Mouse (Mus musculus) midbrain, embryonic 16.5 days (tissue): Measurements from ENCODE around the gene Ccdc13. TPM values are rescaled to one million over a fixed set of nuclear protein-coding genes. Genes with fewer than 3 reads are reported as not detected.

Experiments
- ATAC-seq: fragments of 200-750 bp; cut with Nextera tagmentation; 2 replicates; pipeline ENCODE4 v1.8.0; 2017; ENCODE audit warnings: moderate TSS enrichment
- H3K27ac ChIP-seq: fragments of 300-500 bp; sonication (generic); 2 replicates; pipeline ENCODE4 v1.5.1; 2014; ENCODE audit warnings: mild to moderate bottlenecking, low read length, mixed read lengths
- H3K27me3 ChIP-seq: fragments of 300-500 bp; sonication (generic); 2 replicates; pipeline ENCODE4 v1.6.1; 2014; ENCODE audit warnings: low read depth, low read length, mixed read lengths; ENCODE audit not compliant: control insufficient read depth, insufficient read depth
- H3K36me3 ChIP-seq: fragments of 300-500 bp; sonication (generic); 2 replicates; pipeline ENCODE4 v1.6.1; 2014; ENCODE audit warnings: mild to moderate bottlenecking, low read length, moderate library complexity, mixed read lengths; ENCODE audit not compliant: control insufficient read depth, insufficient read depth
- H3K4me1 ChIP-seq: fragments of 300-500 bp; sonication (generic); 2 replicates; pipeline ENCODE4 v1.6.1; 2014; ENCODE audit warnings: mild to moderate bottlenecking, low read length, mixed read lengths; ENCODE audit not compliant: control insufficient read depth, insufficient read depth
- H3K4me2 ChIP-seq: fragments of 300-500 bp; sonication (generic); 2 replicates; pipeline ENCODE4 v1.6.1; 2014; ENCODE audit warnings: mild to moderate bottlenecking, low read length, mixed read lengths
- H3K4me3 ChIP-seq: fragments of 300-500 bp; sonication (generic); 2 replicates; pipeline ENCODE4 v1.5.1; 2014; ENCODE audit warnings: low read depth, mild to moderate bottlenecking, low read length, moderate library complexity, mixed read lengths
- H3K9ac ChIP-seq: fragments of 300-500 bp; sonication (generic); 2 replicates; pipeline ENCODE4 v1.6.1; 2014; ENCODE audit warnings: low read depth, low read length, mixed read lengths
- H3K9me3 ChIP-seq: fragments of 300-500 bp; sonication (generic); replicated peaks from 2 replicates; pipeline ENCODE4 v1.6.1; 2014; ENCODE audit warnings: mild to moderate bottlenecking, low read length, mixed read lengths; ENCODE audit not compliant: control insufficient read depth, poor library complexity, severe bottlenecking
- WGBS: fragments of 180-500 bp; shearing (Covaris S2); extraction: QIAGEN DNeasy Blood & Tissue Kit; methylation state at CpG from one replicate; pipeline ENCODE4 v1.1.7; 2014; 5-methylcytosine and 5-hydroxymethylcytosine counted together
- polyA plus RNA-seq: library from polyadenylated mRNA; unstranded; fragments of >200 nt; fragmentation: Nextera tagmentation; extraction: Ambion mirVana; gene quantifications from 2 replicates; pipeline ENCODE4 v1.2.1, GENCODE M21; 2015

The Ccdc13 gene
- polyA plus RNA-seq: 5.1 and 6.8 TPM in 2 replicates

DNA sequence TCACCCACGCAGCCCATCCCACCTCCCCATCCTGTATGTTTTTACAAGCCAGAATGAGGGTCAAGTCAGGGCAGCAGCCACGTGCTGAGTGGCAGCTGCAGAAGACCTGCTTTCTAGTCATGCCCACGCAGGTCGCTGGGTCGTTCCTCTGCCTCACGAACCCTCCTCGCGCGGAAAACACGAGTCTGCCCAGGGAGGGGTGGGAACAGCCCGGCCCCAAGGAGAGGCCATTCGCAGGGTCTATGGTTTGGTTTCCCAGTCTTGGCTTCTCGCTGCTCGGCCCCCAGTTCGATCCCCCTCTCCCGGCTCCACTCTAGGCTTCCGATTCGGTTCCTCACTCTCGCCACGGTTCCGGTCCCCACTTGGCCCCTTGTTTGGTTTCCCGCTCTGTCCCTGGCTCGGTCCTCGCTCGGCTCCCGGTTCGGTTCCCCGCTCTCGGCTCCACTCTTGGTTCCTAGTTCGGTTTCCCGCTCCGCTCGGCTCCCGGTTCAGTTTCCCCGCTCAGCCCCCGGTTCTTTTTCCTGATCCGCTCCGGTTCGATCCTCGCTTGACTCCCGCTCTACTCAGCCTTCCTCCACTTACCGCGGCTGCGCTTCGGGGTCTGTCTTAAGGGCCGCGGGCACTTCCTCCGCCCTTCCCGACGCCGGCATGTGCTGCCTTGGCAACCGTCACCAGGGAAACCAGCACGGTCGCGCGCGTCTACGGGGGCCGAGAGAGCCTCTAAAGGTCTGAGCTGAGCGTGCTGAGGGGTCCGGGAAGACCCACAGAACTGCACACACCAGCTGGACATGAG, at the start of gene Ccdc13:
TSS of gene Ccdc13 (minus strand) at position 633 of the 793 bp plus-strand sequence.
- ATAC-seq: peak; percentile 96
- peak within 1 kb of the TSS; percentile 48 for H3K4me3 ChIP-seq
- H3K4me2 ChIP-seq: peak within 1 kb of the TSS; percentile 54
- no peaks in the 10 kb centered on the region for H3K9me3 ChIP-seq
- WGBS: 3% methylated on average over 57 of the region's 61 CpGs
- H3K36me3 ChIP-seq: no peaks in the 10 kb centered on the region
- peaks cover 3% of the 10 kb centered on the region; the same call in 1 of the 2 replicates for H3K4me1 ChIP-seq
- no peak within 1 kb of the TSS for H3K27ac ChIP-seq
- peak within 1 kb of the TSS; percentile 47 for H3K9ac ChIP-seq
- no peaks in the 10 kb centered on the region for H3K27me3 ChIP-seq

DNA sequence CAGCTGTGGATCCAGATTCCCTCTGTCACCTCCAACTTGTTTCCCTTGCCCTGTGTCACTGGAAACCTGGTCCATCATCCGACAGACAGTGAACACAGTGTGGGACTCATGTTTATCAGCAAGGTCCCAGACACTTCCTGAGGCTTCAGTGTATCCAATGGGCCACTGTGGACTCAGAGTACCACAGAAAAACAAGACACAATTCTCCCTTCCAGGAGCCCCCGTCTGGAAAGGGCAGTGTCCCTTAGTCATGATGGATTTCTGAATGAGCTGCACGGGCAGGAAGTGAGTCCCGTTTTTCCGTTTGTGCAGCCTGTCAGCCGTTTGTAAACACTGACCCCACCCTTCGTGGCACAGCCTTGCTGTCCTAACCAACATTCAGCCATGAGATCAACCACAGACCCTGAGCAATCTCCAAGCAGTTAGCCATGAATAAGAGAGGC, 42.8 kb upstream of the Ccdc13 start:
- H3K9me3 ChIP-seq: no peaks in the 10 kb centered on the region
- ATAC-seq: no peak
- WGBS: 76% methylated on average over 7 of the region's 7 CpGs

GRCm38 (mm10) chr9:121881301-121881700, 42.0 kb upstream of the Ccdc13 start:
- H3K9me3 ChIP-seq: no peaks in the 10 kb centered on the region
- H3K27me3 ChIP-seq: no peaks in the 10 kb centered on the region
- H3K4me2 ChIP-seq: no peak overlapping the region
- no peak for ATAC-seq
- no peaks in the 10 kb centered on the region for H3K4me1 ChIP-seq
- WGBS: 79% methylated on average over 6 of the region's 6 CpGs
- H3K36me3 ChIP-seq: no peaks in the 10 kb centered on the region
- H3K4me3 ChIP-seq: no peak overlapping the region
- H3K27ac ChIP-seq: no peak overlapping the region
- no peak overlapping the region for H3K9ac ChIP-seq

More for the DNA sequence above, 42.8 kb upstream of the Ccdc13 start:
- no peak overlapping the region for H3K4me3 ChIP-seq
- H3K27me3 ChIP-seq: no peaks in the 10 kb centered on the region
- H3K9ac ChIP-seq: no peak overlapping the region
- no peaks in the 10 kb centered on the region for H3K4me1 ChIP-seq
- no peak overlapping the region for H3K4me2 ChIP-seq
- no peak overlapping the region for H3K27ac ChIP-seq
- H3K36me3 ChIP-seq: no peaks in the 10 kb centered on the region

GRCm38 (mm10) chr9:121880840-121881239, 41.6 kb upstream of the Ccdc13 start:
- H3K27me3 ChIP-seq: no peaks in the 10 kb centered on the region
- peak overlapping the region; percentile 30; the same call in 1 of the 2 replicates for H3K4me2 ChIP-seq
- no peak overlapping the region for H3K27ac ChIP-seq
- no peaks in the 10 kb centered on the region for H3K36me3 ChIP-seq
- WGBS: 24% methylated on average over 14 of the region's 14 CpGs
- H3K9ac ChIP-seq: no peak overlapping the region
- no peak for ATAC-seq
- no peaks in the 10 kb centered on the region for H3K4me1 ChIP-seq
- H3K4me3 ChIP-seq: no peak overlapping the region
- no peaks in the 10 kb centered on the region for H3K9me3 ChIP-seq

DNA sequence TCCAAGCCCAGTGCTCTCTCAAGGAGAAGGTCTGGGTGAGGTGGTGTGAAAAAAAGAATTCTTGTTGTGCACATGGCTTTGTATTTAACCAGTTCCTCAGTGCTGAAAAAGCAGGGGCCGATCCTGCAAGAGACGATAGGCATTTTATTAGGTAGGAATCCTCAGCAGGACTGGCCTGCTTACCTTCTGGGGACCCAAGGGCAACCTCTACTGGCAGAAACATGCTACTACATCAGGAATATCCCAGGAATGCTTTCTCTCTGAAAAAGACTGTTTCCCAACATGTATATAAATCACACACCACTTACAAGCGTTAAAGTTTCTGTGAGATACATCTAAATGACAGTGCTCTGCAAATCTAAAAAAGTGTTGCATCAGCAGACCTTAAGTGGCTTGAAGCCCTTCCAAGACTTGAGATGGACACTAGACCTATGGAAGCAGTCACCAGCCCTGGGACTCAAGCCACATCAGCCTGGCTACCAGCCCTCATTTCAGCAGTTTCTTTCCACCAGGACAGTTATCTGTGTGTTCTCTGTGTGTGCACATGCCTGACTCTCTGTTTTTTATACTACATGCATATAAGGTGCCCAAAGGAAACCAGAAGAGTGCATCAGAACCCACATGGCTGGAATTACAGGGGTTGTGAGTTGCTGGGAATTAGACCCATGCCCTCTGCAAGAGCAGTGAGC, 37.9 kb upstream of the Ccdc13 start:
- Histone ChIP-seq H3K4me1 (no peaks in the 10 kb centered on the region), H3K27ac (no peak overlapping the region), H3K4me3 (no peak overlapping the region), H3K9ac (no peak overlapping the region), H3K36me3 (no peaks in the 10 kb centered on the region), H3K9me3 (no peaks in the 10 kb centered on the region), H3K27me3 (no peaks in the 10 kb centered on the region), H3K4me2 (no peak overlapping the region)
- ATAC-seq: no peak
- WGBS: 15% methylated on average over 3 of the region's 3 CpGs

GRCm38 (mm10) chr9:121873578-121873977, 34.3 kb upstream of the Ccdc13 start:
- Histone ChIP-seq H3K9ac (no peak overlapping the region), H3K9me3 (no peaks in the 10 kb centered on the region), H3K27ac (no peak overlapping the region), H3K4me3 (no peak overlapping the region), H3K36me3 (no peaks in the 10 kb centered on the region), H3K27me3 (no peaks in the 10 kb centered on the region), H3K4me2 (no peak overlapping the region), H3K4me1 (no peaks in the 10 kb centered on the region)
- ATAC-seq: no peak

DNA sequence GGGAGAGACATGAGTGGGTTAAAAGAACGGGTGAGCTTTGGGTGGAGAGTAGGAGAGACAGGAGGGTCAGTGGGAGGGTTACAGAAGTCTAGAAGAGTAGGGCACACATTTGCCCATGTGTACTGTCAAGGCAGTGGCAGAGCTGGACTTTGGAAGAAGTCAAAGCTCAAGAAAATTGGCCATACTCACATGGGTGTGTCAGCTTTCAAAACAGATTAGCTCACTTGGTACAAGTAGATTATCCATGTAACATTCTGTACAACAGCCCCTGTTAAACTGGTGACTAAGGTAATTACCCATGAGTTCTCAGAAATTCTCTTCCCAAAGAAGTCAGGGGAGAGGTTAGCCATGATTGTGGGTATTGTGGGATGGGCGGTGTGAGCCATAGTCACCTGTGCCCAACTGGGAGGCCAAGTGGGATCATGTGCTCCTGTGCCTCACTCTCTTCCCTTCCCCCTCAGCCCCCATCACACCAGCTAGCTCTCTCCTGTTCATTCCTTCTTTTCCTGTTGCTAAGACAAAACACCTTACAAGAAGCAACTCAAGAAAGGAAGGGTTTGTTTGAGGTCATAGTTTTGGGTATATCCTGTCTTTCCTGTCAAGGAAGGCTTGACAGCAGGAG, 32.9 kb upstream of the Ccdc13 start:
- Histone ChIP-seq H3K4me2 (no peak overlapping the region), H3K27me3 (no peaks in the 10 kb centered on the region), H3K4me3 (no peak overlapping the region), H3K36me3 (no peaks in the 10 kb centered on the region), H3K9ac (no peak overlapping the region), H3K27ac (no peak overlapping the region), H3K9me3 (no peaks in the 10 kb centered on the region), H3K4me1 (no peaks in the 10 kb centered on the region)
- ATAC-seq: no peak
- 84% methylated on average over 2 of the region's 2 CpGs for WGBS

DNA sequence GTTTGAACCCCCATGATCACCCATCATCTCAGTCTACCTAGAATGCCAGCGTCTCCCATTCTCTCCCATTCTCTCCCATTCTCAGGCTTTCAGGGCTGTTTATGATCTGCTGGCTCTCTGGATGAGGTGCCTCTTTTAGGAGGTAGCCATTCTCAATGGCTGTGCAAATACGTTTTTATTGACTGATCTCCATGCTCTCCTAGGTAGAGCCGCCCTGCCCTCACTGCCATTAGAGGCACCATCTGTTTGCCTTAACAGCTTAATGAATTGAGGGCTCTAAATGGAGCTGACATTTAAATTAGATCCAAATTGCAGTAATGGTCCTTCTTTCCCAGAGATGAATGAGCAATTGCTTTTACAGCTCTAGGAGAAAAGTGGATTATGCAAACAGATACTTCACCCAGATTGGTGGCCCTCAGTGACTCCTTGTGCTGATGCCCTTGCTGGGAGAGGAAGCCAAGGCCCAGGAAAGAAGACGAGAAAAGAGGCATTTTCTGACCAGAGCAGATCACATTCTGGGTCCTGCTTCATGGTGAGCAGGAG, 30.8 kb upstream of the Ccdc13 start:
- Histone ChIP-seq H3K4me1 (no peaks in the 10 kb centered on the region), H3K36me3 (no peaks in the 10 kb centered on the region), H3K4me2 (no peak overlapping the region), H3K4me3 (no peak overlapping the region), H3K27ac (no peak overlapping the region), H3K27me3 (no peaks in the 10 kb centered on the region), H3K9me3 (no peaks in the 10 kb centered on the region), H3K9ac (no peak overlapping the region)
- WGBS: 59% methylated on average over 4 of the region's 4 CpGs
- no peak for ATAC-seq
